Mouse (Mus musculus): ENCODE results near the gene Glmn. TPM values are rescaled to one million over a fixed set of nuclear protein-coding genes. Genes with fewer than 3 reads are reported as not detected.

Gene Glmn
- polyA plus RNA-seq, 1 experiment from 2014 or later, result 28.9 TPM

GRCm38 (mm10) chr5:107554336-107554735, 43.4 kb downstream of the Glmn start:
- 57% methylated on average over 5 of the region's 5 CpGs for WGBS
- H3K4me1 ChIP-seq (replicated peaks), result no peaks in the 10 kb centered on the region
- no peak overlapping the region for H3K27ac ChIP-seq
- H3K27me3 ChIP-seq (replicated peaks), result no peaks in the 10 kb centered on the region
- no peak for ATAC-seq
- no peaks in the 10 kb centered on the region for H3K36me3 ChIP-seq
- no peaks in the 10 kb centered on the region for H3K9me3 ChIP-seq
- no peak overlapping the region for H3K4me3 ChIP-seq (replicated peaks)
- no peak overlapping the region for H3K4me2 ChIP-seq (replicated peaks)
- no peak overlapping the region for H3K9ac ChIP-seq

GRCm38 (mm10) chr5:107548444-107548843, 49.2 kb downstream of the Glmn start:
- no peaks in the 10 kb centered on the region for H3K4me1 ChIP-seq (replicated peaks)
- H3K4me2 ChIP-seq (replicated peaks), result no peak overlapping the region
- H3K4me3 ChIP-seq (replicated peaks), result no peak overlapping the region
- H3K9ac ChIP-seq, result no peak overlapping the region
- no peak overlapping the region for H3K27ac ChIP-seq
- no peaks in the 10 kb centered on the region for H3K9me3 ChIP-seq
- WGBS, result 83% methylated on average over 3 of the region's 3 CpGs
- ATAC-seq, result no peak
- H3K27me3 ChIP-seq (replicated peaks), result no peaks in the 10 kb centered on the region
- no peaks in the 10 kb centered on the region for H3K36me3 ChIP-seq

- Histone ChIP-seq H3K4me1 (replicated peaks) (no peaks in the 10 kb centered on the region), H3K27ac (no peak overlapping the region), H3K4me3 (replicated peaks) (no peak overlapping the region), H3K4me2 (replicated peaks) (no peak overlapping the region), H3K27me3 (replicated peaks) (no peaks in the 10 kb centered on the region), H3K9ac (no peak overlapping the region), H3K9me3 (no peaks in the 10 kb centered on the region), H3K36me3 (no peaks in the 10 kb centered on the region)
- no peak for ATAC-seq
- 77% methylated on average over 3 of the region's 3 CpGs for WGBS
Observed at GRCm38 (mm10) chr5:107547955-107548354, 49.7 kb downstream of the Glmn start.

- Histone ChIP-seq H3K36me3 (no peaks in the 10 kb centered on the region), H3K9me3 (no peaks in the 10 kb centered on the region), H3K9ac (no peak overlapping the region), H3K4me3 (replicated peaks) (no peak overlapping the region), H3K4me1 (replicated peaks) (no peaks in the 10 kb centered on the region), H3K27ac (no peak overlapping the region), H3K4me2 (replicated peaks) (no peak overlapping the region), H3K27me3 (replicated peaks) (no peaks in the 10 kb centered on the region)
- no peak for ATAC-seq
- WGBS, result 71% methylated on average over 4 of the region's 4 CpGs
Observed at GRCm38 (mm10) chr5:107545927-107546326, 51.8 kb downstream of the Glmn start.

GRCm38 (mm10) chr5:107541696-107542095, 56.0 kb downstream of the Glmn start:
- Histone ChIP-seq H3K4me2 (replicated peaks) (no peak overlapping the region), H3K36me3 (no peaks in the 10 kb centered on the region), H3K4me3 (replicated peaks) (no peak overlapping the region), H3K4me1 (replicated peaks) (no peaks in the 10 kb centered on the region), H3K9me3 (no peaks in the 10 kb centered on the region), H3K27ac (no peak overlapping the region), H3K9ac (no peak overlapping the region), H3K27me3 (replicated peaks) (no peaks in the 10 kb centered on the region)
- 43% methylated on average over 7 of the region's 7 CpGs for WGBS
- no peak for ATAC-seq

- no peak within 1 kb of the TSS for H3K27ac ChIP-seq
- H3K4me2 ChIP-seq (replicated peaks), result no peak within 1 kb of the TSS
- H3K9me3 ChIP-seq, result no peaks in the 10 kb centered on the region
- no peak for ATAC-seq
- no peaks in the 10 kb centered on the region for H3K36me3 ChIP-seq
- H3K27me3 ChIP-seq (replicated peaks), result no peaks in the 10 kb centered on the region
- no peak within 1 kb of the TSS for H3K9ac ChIP-seq
- WGBS, result 75% methylated on average over 15 of the region's 15 CpGs
- H3K4me1 ChIP-seq (replicated peaks), result no peaks in the 10 kb centered on the region
- H3K4me3 ChIP-seq (replicated peaks), result no peak within 1 kb of the TSS
Observed at GRCm38 (mm10) chr5:107534581-107534980, 63.1 kb downstream of the Glmn start, which contains the start of gene 1700028K03Rik. Gene 1700028K03Rik (plus strand): TSS chr5:107534709.

- H3K4me3 ChIP-seq (replicated peaks), result no peak overlapping the region
- no peak overlapping the region for H3K9ac ChIP-seq
- no peaks in the 10 kb centered on the region for H3K27me3 ChIP-seq (replicated peaks)
- ATAC-seq, result no peak
- no peaks in the 10 kb centered on the region for H3K9me3 ChIP-seq
- no peaks in the 10 kb centered on the region for H3K4me1 ChIP-seq (replicated peaks)
- 64% methylated on average over 2 of the region's 2 CpGs for WGBS
- H3K4me2 ChIP-seq (replicated peaks), result no peak overlapping the region
- no peak overlapping the region for H3K27ac ChIP-seq
- H3K36me3 ChIP-seq, result no peaks in the 10 kb centered on the region
Observed at GRCm38 (mm10) chr5:107533590-107533989, 64.1 kb downstream of the Glmn start.

GRCm38 (mm10) chr5:107528856-107529255, 68.8 kb downstream of the Glmn start:
- Histone ChIP-seq H3K27me3 (replicated peaks) (no peaks in the 10 kb centered on the region), H3K36me3 (no peaks in the 10 kb centered on the region), H3K4me3 (replicated peaks) (no peak overlapping the region), H3K9ac (no peak overlapping the region), H3K4me1 (replicated peaks) (no peaks in the 10 kb centered on the region), H3K9me3 (no peaks in the 10 kb centered on the region), H3K27ac (no peak overlapping the region), H3K4me2 (replicated peaks) (no peak overlapping the region)
- WGBS, result 93% methylated on average over 3 of the region's 3 CpGs
- ATAC-seq, result no peak

- no peaks in the 10 kb centered on the region for H3K4me1 ChIP-seq (replicated peaks)
- no peaks in the 10 kb centered on the region for H3K36me3 ChIP-seq
- H3K27ac ChIP-seq, result no peak overlapping the region
- no peak overlapping the region for H3K4me2 ChIP-seq (replicated peaks)
- no peak for ATAC-seq
- H3K9ac ChIP-seq, result no peak overlapping the region
- H3K9me3 ChIP-seq, result no peaks in the 10 kb centered on the region
- no peak overlapping the region for H3K4me3 ChIP-seq (replicated peaks)
- 83% methylated on average over 10 of the region's 10 CpGs for WGBS
- no peaks in the 10 kb centered on the region for H3K27me3 ChIP-seq (replicated peaks)
Observed at GRCm38 (mm10) chr5:107524281-107524680, 73.4 kb downstream of the Glmn start.

GRCm38 (mm10) chr5:107521897-107522296, 75.8 kb downstream of the Glmn start:
- H3K9me3 ChIP-seq, result no peaks in the 10 kb centered on the region
- H3K9ac ChIP-seq, result no peak overlapping the region
- H3K27me3 ChIP-seq (replicated peaks), result no peaks in the 10 kb centered on the region
- 73% methylated on average over 7 of the region's 7 CpGs for WGBS
- H3K4me3 ChIP-seq (replicated peaks), result no peak overlapping the region
- no peak for ATAC-seq
- no peak overlapping the region for H3K4me2 ChIP-seq (replicated peaks)
- H3K4me1 ChIP-seq (replicated peaks), result no peaks in the 10 kb centered on the region
- H3K27ac ChIP-seq, result no peak overlapping the region
- no peaks in the 10 kb centered on the region for H3K36me3 ChIP-seq

GRCm38 (mm10) chr5:107521386-107521785, 76.3 kb downstream of the Glmn start:
- Histone ChIP-seq H3K9ac (no peak overlapping the region), H3K27ac (no peak overlapping the region), H3K4me3 (replicated peaks) (no peak overlapping the region), H3K36me3 (no peaks in the 10 kb centered on the region), H3K4me1 (replicated peaks) (no peaks in the 10 kb centered on the region), H3K4me2 (replicated peaks) (no peak overlapping the region), H3K27me3 (replicated peaks) (no peaks in the 10 kb centered on the region), H3K9me3 (no peaks in the 10 kb centered on the region)
- WGBS, result 66% methylated on average over 6 of the region's 6 CpGs
- ATAC-seq, result no peak

- ATAC-seq, result no peak
- no peak overlapping the region for H3K27ac ChIP-seq
- no peaks in the 10 kb centered on the region for H3K27me3 ChIP-seq (replicated peaks)
- no peaks in the 10 kb centered on the region for H3K9me3 ChIP-seq
- H3K36me3 ChIP-seq, result no peaks in the 10 kb centered on the region
- no peak overlapping the region for H3K4me2 ChIP-seq (replicated peaks)
- H3K9ac ChIP-seq, result no peak overlapping the region
- no peak overlapping the region for H3K4me3 ChIP-seq (replicated peaks)
- WGBS, result 92% methylated on average over 4 of the region's 4 CpGs
- H3K4me1 ChIP-seq (replicated peaks), result no peaks in the 10 kb centered on the region
Observed at GRCm38 (mm10) chr5:107518602-107519001, 79.1 kb downstream of the Glmn start.

- ATAC-seq, result no peak
- Histone ChIP-seq H3K9me3 (no peaks in the 10 kb centered on the region), H3K4me3 (replicated peaks) (no peak overlapping the region), H3K4me2 (replicated peaks) (no peak overlapping the region), H3K9ac (no peak overlapping the region), H3K27ac (no peak overlapping the region), H3K4me1 (replicated peaks) (no peaks in the 10 kb centered on the region), H3K36me3 (no peaks in the 10 kb centered on the region), H3K27me3 (replicated peaks) (no peaks in the 10 kb centered on the region)
- WGBS, result 97% methylated on average over 1 of the region's 1 CpGs
Observed at GRCm38 (mm10) chr5:107516087-107516486, 81.6 kb downstream of the Glmn start.

All from intestine, embryonic 15.5 days (tissue).